In the genomic region with DNA sequence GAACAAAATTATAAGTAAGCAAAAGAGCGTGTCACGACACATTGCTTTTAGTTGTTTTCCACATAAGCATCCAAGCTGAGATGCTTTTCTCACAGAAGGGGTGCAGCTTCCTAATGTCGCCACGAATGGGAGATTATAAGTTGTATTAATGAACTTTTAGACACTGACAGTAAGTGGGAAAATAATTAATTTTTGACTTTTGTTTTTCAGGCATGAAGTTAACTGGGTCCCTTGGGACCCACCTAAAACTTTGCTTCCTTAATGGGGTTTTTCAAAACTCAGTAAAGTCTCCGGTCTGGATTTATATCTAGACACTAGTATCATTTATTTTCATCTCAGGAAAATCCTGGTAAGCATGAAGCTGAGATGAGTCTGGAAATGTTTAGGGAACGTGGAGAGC, we compare ENCODE assay signal across 18 mouse cellular contexts. TPM values are rescaled to one million over a fixed set of nuclear protein-coding genes. Genes with fewer than 3 reads are reported as not detected.
DNase-seq lines count a peak whose midpoint lies in the region; ATAC-seq lines count a peak whose summit lies in the region.
"Had no signal": no experiment of that assay in that cellular context is flagged by ENCODE, and none has a peak within 500 bp of the region (broad histone marks: within the 10 kb centered on the region; RNA-seq: fewer than 3 reads in every experiment).

TSS of gene Olfr324 (plus strand) at position 301 of the 400 bp plus-strand sequence.

- H3K9me3 ChIP-seq in midbrain, embryonic 11.5 days (ENCODE audit: control insufficient read depth, low read length): no peaks in the 10 kb centered on the region
- H3K9me3 ChIP-seq in midbrain, embryonic 15.5 days: no peaks in the 10 kb centered on the region
- H3K9me3 ChIP-seq: G1E had no signal

- no peak within 1 kb of the TSS for H3K9ac ChIP-seq in midbrain, embryonic 11.5 days (ENCODE audit: low read length)
- H3K9ac ChIP-seq in midbrain, embryonic 15.5 days: no peak within 1 kb of the TSS

- H3K4me2 ChIP-seq in midbrain, embryonic 11.5 days: no peak within 1 kb of the TSS
- H3K4me2 ChIP-seq in midbrain, embryonic 15.5 days: no peak within 1 kb of the TSS

- ATAC-seq in midbrain, embryonic 11.5 days (ENCODE audit: low FRiP score): no peak
- no peak for ATAC-seq in midbrain, embryonic 15.5 days (replicated peaks)
- ATAC-seq: activated CD4-positive, CD25-positive, alpha-beta regulatory T cell, adult 4 months; CD4-positive, CD25-positive, alpha-beta regulatory T cell, adult 4 months; Patski had no signal

- H3K4me1 ChIP-seq in midbrain, embryonic 11.5 days (ENCODE audit: control insufficient read depth, insufficient read depth, low read length): no peaks in the 10 kb centered on the region
- H3K4me1 ChIP-seq in midbrain, embryonic 15.5 days: no peaks in the 10 kb centered on the region

- no peak within 1 kb of the TSS for H3K27ac ChIP-seq in midbrain, embryonic 11.5 days (ENCODE audit: low read depth, low read length)
- no peak within 1 kb of the TSS for H3K27ac ChIP-seq in midbrain, embryonic 15.5 days

- DNase-seq in midbrain, embryonic 11.5 days (ENCODE audit: low spot score, missing footprints): peak; percentile 21
- DNase-seq: adrenal gland, adult 2 months; adrenal gland, adult 8-10 months; adrenal gland, postnatal 10 days; adrenal gland, postnatal 14 days; adrenal gland, postnatal 25 days; adrenal gland, postnatal 36 days; B cell, adult 2 months; cerebellum, adult 11 months; cerebellum, adult 11-12 months; cerebellum, adult 18-20 months; cerebellum, adult 2 months had no signal

- 88% methylated on average over 6 of the region's 6 CpGs for WGBS in midbrain, embryonic 11.5 days
- 85% methylated on average over 6 of the region's 6 CpGs for WGBS in midbrain, embryonic 15.5 days

- no peaks in the 10 kb centered on the region for H3K36me3 ChIP-seq in midbrain, embryonic 11.5 days (ENCODE audit: control insufficient read depth, insufficient read depth, low read length)
- no peaks in the 10 kb centered on the region for H3K36me3 ChIP-seq in midbrain, embryonic 15.5 days (replicated peaks)
- H3K36me3 ChIP-seq: G1E had no signal

- H3K27me3 ChIP-seq in midbrain, embryonic 11.5 days (ENCODE audit: control insufficient read depth, insufficient read depth, low read length): no peaks in the 10 kb centered on the region
- H3K27me3 ChIP-seq in midbrain, embryonic 15.5 days (replicated peaks): no peaks in the 10 kb centered on the region
- H3K27me3 ChIP-seq: Patski had no signal

- H3K4me3 ChIP-seq in midbrain, embryonic 11.5 days (ENCODE audit: low read depth, low read length): no peak within 1 kb of the TSS
- no peak within 1 kb of the TSS for H3K4me3 ChIP-seq in midbrain, embryonic 15.5 days

RNA-seq across cellular contexts. Expression of gene Olfr324, which starts in this region (rescaled TPM):
- polyA plus RNA-seq in midbrain, embryonic 11.5 days (2014; fragmentation: Nextera tagmentation; extraction: Ambion mirVana): not detected in 2 replicates
- not detected in 2 replicates for polyA plus RNA-seq in midbrain, embryonic 15.5 days (2015; fragmentation: Nextera tagmentation; extraction: Ambion mirVana)
- polyA plus RNA-seq: activated CD4-positive, CD25-positive, alpha-beta regulatory T cell, adult 4 months; adrenal gland, adult 2 months; C2C12; CD4-positive, CD25-positive, alpha-beta regulatory T cell, adult 4 months; cerebellum, adult 2 months; G1E had no signal

Comparison
In these comparisons a context has a peak if more than half of its experiments do, and no peak if none do; other contexts are left out.
1. Peak in DNase-seq in midbrain, embryonic 11.5 days; RNA of the gene not detected or under 1 TPM.